Comparison of ENCODE assay signal across 7 mouse cellular contexts in the genomic region with DNA sequence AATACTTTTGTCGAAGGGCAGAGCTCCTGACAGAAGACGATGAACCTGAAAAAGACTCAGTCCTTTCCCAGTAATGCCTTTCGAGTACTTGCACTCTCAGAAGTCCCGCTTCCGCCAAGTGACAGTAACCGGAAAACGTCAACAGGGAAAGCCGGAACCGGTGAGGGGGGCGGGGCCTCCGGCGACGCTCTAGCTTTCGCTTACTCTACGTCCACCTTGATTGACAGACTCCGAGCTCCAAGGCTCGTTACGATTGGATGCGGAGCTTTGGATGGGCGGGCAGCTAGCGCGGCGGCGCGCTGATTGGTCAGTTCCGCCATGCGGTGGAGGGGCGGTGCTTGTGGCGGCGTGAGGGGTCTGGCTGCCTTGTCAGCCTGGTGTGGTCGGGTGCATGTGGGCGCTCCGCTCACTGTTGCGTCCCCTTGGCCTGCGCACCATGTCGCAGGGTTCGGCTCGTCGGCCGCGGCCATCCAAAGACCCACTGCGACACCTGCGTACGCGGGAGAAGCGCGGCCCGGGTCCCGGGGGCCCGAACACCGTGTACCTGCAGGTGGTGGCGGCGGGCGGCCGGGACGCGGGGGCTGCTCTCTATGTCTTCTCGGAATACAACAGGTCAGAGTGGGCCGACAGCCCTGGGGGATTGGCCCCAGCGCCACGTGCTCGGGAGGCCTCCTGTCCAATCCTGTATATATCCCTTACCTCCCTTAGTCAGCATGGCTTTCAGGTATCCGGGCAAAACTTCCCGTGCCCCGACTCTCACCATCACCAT. TPM values are rescaled to one million over a fixed set of nuclear protein-coding genes. Genes with fewer than 3 reads are reported as not detected.
DNase-seq lines count a peak whose midpoint lies in the region; ATAC-seq lines count a peak whose summit lies in the region.

A gene (plus strand): TSS at position 319 of the 769 bp plus-strand sequence.

- H3K9me3 ChIP-seq in embryonic facial prominence, embryonic 12.5 days, result no peaks in the 10 kb centered on the region
- no peaks in the 10 kb centered on the region for H3K9me3 ChIP-seq in limb, embryonic 11.5 days (ENCODE audit: control insufficient read depth, low read length)
- H3K9me3 ChIP-seq in midbrain, embryonic 14.5 days (ENCODE audit: control insufficient read depth, low read length), result no peaks in the 10 kb centered on the region

- H3K9ac ChIP-seq in embryonic facial prominence, embryonic 12.5 days, result peak within 1 kb of the TSS; percentile 87
- H3K9ac ChIP-seq in limb, embryonic 11.5 days (ENCODE audit: low read length), result peak within 1 kb of the TSS; percentile 66
- peak within 1 kb of the TSS; percentile 81 for H3K9ac ChIP-seq in midbrain, embryonic 14.5 days (replicated peaks; ENCODE audit: low read length)

- H3K27ac ChIP-seq in embryonic facial prominence, embryonic 12.5 days, result no peak within 1 kb of the TSS
- no peak within 1 kb of the TSS for H3K27ac ChIP-seq in limb, embryonic 11.5 days (replicated peaks; ENCODE audit: low read depth, low read length)
- peak within 1 kb of the TSS; percentile 37 for H3K27ac ChIP-seq in midbrain, embryonic 14.5 days (replicated peaks; ENCODE audit: low read depth, low read length)

- DNase-seq in adrenal gland, postnatal 25 days, result peak; percentile 94
- DNase-seq in heart, adult 11 months, result peak; percentile 100
- DNase-seq in kidney, adult 18-20 months, result peak; percentile 97
- peak; percentile 98 for DNase-seq in limb, embryonic 11.5 days (ENCODE audit: low spot score)
- peak; percentile 99 for DNase-seq in midbrain, embryonic 14.5 days
- peak; percentile 94 to 95 for DNase-seq in spleen, adult 18-20 months

- H3K4me3 ChIP-seq in embryonic facial prominence, embryonic 12.5 days, result peak within 1 kb of the TSS; percentile 96
- peak within 1 kb of the TSS; percentile 96 for H3K4me3 ChIP-seq in limb, embryonic 11.5 days (ENCODE audit: low read depth, low read length)
- peak within 1 kb of the TSS; percentile 95 for H3K4me3 ChIP-seq in midbrain, embryonic 14.5 days (replicated peaks; ENCODE audit: low read depth, low read length)

- H3K4me1 ChIP-seq in embryonic facial prominence, embryonic 12.5 days, result peaks cover 14% of the 10 kb centered on the region
- H3K4me1 ChIP-seq in limb, embryonic 11.5 days (ENCODE audit: control insufficient read depth, insufficient read depth, low read length), result peaks cover 6% of the 10 kb centered on the region
- H3K4me1 ChIP-seq in midbrain, embryonic 14.5 days (ENCODE audit: control insufficient read depth, insufficient read depth, low read length), result peaks cover 12% of the 10 kb centered on the region

- peaks cover 26% of the 10 kb centered on the region for H3K36me3 ChIP-seq in embryonic facial prominence, embryonic 12.5 days
- H3K36me3 ChIP-seq in limb, embryonic 11.5 days (ENCODE audit: control insufficient read depth, insufficient read depth, low read length), result no peaks in the 10 kb centered on the region; the same call in 1 of the 2 replicates
- peaks cover 34% of the 10 kb centered on the region for H3K36me3 ChIP-seq in midbrain, embryonic 14.5 days (ENCODE audit: control insufficient read depth, insufficient read depth, low read length)

- H3K4me2 ChIP-seq in embryonic facial prominence, embryonic 12.5 days (replicated peaks), result peak within 1 kb of the TSS; percentile 85
- peak within 1 kb of the TSS; percentile 86 for H3K4me2 ChIP-seq in limb, embryonic 11.5 days (ENCODE audit: low read depth, severe bottlenecking)
- H3K4me2 ChIP-seq in midbrain, embryonic 14.5 days (ENCODE audit: low read length), result peak within 1 kb of the TSS; percentile 91

- H3K27me3 ChIP-seq in embryonic facial prominence, embryonic 12.5 days, result peaks cover 5% of the 10 kb centered on the region; the same call in 1 of the 2 replicates
- no peaks in the 10 kb centered on the region for H3K27me3 ChIP-seq in limb, embryonic 11.5 days (ENCODE audit: control insufficient read depth, insufficient read depth, low read length)
- no peaks in the 10 kb centered on the region for H3K27me3 ChIP-seq in midbrain, embryonic 14.5 days (ENCODE audit: control insufficient read depth, insufficient read depth, low read length)

- peak; percentile 99 for ATAC-seq in embryonic facial prominence, embryonic 12.5 days (ENCODE audit: insufficient number of reproducible peaks, insufficient read depth, low FRiP score, low TSS enrichment)
- ATAC-seq in limb, embryonic 11.5 days (ENCODE audit: insufficient number of reproducible peaks, low FRiP score, low TSS enrichment, low read depth), result peak; percentile 98
- ATAC-seq in midbrain, embryonic 14.5 days (ENCODE audit: low FRiP score, low TSS enrichment), result peak; percentile 100

- WGBS in embryonic facial prominence, embryonic 12.5 days, result under 1% methylated on average over 65 of the region's 65 CpGs
- under 1% methylated on average over 58 of the region's 65 CpGs for WGBS in limb, embryonic 11.5 days
- WGBS in midbrain, embryonic 14.5 days, result under 1% methylated on average over 65 of the region's 65 CpGs

RNA-seq across cellular contexts. Expression of the gene that starts here (rescaled TPM):
- total RNA-seq in adrenal gland, postnatal 25 days (2021), result 38.1 and 53.4 TPM in 2 replicates
- polyA plus RNA-seq in embryonic facial prominence, embryonic 12.5 days (2016; fragmentation: Nextera tagmentation; extraction: Ambion mirVana), result 34.0 and 34.2 TPM in 2 replicates
- polyA plus RNA-seq in limb, embryonic 11.5 days (2014; fragmentation: Nextera tagmentation; extraction: Ambion mirVana), result 36.0 and 38.6 TPM in 2 replicates
- 27.9 and 33.2 TPM in 2 replicates for polyA plus RNA-seq in midbrain, embryonic 14.5 days (2014; fragmentation: Nextera tagmentation; extraction: Ambion mirVana)
